Mouse (Mus musculus): ENCODE measurements at regions not wholly inside any gene's neighbourhood (a gene's known extent, or its start where the extent isn't known, plus 50 kb on each side); places are given as distances from the start of the nearest gene placed in this dataset.

DNA sequence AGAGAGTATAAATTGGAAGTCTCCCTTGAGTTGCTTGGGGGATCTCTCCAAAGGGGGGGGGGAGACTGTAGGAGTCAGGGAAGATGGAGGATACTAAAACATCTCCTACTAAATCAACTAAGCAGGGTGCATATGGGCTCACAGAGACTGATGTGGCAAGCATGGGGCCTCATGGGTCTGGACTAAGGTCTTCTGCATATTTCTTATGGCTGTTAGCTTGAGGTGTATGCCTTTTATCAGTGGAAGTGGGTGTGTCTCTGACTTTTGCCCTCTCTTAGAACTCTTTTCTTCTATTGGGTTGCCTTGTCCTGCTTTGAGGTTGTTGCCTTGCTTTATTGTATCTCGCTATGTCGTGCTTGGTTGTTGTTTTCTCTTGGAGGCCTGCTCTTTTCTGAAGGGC lies 150.1 kb upstream of the Sel1l start:
- DNase-seq = no peak
- intact Hi-C loops (cut with DNase I) = no loop called here

DNA sequence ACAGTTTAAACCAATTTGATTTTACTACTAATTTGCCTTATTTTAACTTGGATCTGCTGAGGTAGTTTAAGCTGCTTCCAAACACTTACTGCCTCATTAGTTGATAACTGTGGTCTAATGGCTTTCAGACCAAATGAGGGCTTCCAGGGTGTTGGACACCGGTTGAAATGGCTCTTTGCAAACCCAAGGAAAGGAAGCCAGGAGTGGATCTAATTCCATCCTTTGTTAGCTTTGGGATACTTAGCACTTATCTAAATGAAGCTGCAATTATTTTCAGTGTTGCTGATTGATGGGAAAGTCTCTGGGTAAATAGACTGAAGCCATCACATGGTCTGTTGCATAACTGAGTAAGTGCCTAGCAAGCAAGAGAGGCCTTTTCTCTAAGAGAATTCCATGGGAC lies 148.4 kb upstream of the Sel1l start:
- intact Hi-C loops (cut with DNase I) = no loop called here
- no peak for DNase-seq

DNA sequence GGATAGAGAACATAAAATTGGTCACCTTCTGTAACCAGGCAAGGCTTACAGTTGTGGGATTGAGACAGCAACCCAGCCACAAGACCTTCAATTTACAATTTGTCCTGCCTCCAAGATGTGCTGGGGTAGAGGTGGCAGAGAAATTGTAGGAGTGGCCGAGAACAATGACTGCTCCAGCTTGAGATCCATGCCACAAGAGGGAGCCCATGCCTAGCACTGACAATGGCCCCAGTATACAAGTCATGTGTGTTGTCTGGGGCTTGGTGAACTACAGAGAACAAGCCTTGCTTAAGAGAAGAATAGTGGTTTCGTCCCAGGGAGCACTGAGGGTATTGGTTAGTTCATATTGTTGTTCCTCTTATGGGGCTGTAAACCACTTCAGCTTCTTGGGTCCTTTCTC lies 146.6 kb upstream of the Sel1l start:
- DNase-seq = no peak
- intact Hi-C loops (cut with DNase I) = no loop called here

DNA sequence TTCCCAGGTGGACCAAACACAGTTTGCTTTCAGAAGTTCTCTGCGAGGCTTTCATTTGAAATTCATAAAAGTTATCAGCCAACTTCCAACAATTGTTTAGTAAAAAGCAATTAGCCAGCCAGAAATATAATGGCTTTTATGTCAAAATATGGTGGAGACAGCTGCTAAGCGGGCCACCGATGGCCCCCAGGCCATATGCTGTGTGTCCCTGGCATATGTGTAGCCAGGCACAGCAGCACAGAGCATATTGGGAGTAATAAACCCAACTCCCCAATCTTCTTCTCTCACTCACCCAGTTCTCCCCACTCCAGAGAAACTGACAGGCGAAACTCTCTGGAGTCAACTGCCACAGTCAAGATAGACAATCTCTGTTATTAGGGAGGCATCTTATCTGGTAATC lies 137.5 kb upstream of the Sel1l start:
- intact Hi-C loops (cut with DNase I) = no loop called here
- DNase-seq = no peak

DNA sequence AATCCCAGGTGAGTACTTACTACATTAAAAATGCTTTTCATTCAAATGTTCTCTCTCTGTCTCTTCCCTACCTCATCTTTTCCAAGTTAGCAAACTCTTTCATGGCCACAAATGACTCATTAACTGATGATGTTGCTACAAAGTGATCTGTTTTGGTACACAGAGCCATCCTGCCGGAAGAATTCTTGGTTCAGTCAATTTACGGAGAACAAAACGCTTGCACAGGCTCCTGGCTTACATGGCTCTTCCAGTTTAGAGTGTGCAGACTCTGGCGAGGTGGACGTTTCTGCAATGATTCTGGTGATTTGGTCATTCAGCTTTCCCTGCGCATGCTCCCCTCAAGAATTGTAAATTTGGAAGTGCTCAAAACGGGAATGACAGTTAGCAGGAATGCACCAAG lies 131.4 kb upstream of the Sel1l start:
- intact Hi-C loops (cut with DNase I) = no loop called here
- DNase-seq = no peak

DNA sequence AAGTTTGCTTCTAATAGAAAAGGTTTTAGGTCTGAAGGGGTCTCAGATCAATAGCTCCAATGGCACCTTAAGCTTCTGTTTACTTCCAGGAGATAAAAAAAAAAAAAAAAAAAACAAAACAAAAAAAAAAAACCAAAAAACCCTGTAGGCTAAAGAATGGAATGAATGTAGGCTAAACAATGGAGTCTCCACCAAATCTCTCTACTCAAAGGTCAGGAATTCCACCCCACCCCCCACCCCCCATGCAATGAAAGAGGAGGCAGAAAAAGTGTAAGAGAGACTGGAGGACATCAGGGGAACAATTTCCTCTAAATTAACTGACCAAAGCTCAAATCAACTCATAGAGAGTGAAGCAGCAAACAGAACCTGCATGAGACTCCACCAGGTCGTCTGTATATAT lies 122.1 kb upstream of the Sel1l start:
- DNase-seq = no peak
- intact Hi-C loops (cut with DNase I) = no loop called here

DNA sequence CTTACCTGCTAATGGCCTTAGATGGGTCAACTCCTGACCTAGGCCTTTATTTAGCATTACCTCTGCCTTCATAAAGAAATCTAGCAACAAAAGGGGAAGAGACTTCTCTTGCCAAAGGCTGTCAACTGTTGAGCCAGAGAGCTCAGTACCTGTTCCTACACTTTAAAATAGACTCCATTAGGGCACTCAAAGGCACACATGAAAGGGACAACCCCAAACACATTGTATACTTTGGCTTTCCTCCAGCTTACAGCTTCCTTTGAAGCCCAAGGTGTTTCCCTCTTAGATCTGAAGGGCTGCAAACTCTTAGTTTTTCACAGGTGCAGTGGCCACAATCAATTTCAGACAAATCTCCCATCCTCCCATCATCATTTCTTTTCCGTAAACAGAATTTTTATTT lies 117.0 kb upstream of the Sel1l start:
- intact Hi-C loops (cut with DNase I) = no loop called here
- no peak for DNase-seq

DNA sequence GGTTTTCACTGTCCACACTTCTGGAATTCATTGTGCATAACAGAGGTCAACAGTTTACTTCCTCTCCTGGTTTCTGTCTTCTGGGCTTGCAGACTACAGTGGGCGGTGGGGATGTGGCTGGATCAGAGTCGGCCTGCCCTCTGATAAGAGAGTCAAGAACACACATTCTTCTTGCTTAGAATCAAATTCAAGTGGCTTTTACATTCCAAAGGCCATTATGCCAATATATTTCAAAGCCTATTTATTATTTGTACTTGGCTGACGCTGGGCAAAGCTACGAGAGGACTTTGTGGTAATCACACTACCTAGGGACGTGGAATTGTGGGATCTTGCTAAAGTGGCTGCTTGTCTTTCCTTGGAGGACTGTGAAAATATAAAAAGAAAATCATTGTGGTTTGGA lies 114.3 kb upstream of the Sel1l start:
- no peak for DNase-seq
- intact Hi-C loops (cut with DNase I) = no loop called here

DNA sequence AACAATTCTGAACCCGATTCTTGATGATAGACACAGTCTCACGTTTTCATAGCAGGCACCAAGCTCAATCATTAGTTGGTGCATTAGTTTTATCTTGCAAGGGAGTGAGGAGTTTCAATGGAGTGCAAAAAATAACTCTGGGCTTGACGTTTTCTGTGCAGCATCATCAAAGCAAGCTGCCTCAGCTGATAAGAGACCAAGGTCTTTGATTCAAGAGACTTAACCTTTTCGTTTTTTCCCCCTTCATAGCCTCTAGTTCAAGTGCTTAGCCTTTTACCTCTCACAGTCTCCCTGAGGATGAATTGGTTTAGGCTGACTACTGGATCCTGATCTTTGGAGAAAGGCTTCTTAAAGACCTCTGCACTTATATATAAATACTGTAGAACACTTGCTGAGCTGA lies 109.1 kb upstream of the Sel1l start:
- intact Hi-C loops (cut with DNase I) = no loop called here
- DNase-seq = no peak

DNA sequence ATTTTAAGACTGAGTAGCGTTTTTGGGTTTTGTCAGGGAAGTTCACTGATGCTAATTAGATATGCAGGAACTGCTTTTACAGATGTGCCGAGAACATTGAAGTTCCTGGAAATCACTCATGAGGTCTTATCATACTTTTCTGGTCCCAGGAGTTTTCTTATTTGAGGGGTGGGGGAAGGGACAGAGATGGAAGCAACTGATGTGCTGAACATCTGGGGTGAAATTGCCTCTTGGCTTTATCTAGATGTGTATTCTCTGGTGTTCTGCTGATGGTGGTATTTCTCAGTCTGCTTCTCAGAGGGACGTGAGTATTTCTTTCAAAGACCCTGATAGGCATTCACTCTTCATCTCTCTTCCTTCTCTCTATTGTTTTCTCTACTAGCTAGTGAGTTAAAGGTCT lies 107.5 kb upstream of the Sel1l start:
- intact Hi-C loops (cut with DNase I) = no loop called here
- DNase-seq = no peak

DNA sequence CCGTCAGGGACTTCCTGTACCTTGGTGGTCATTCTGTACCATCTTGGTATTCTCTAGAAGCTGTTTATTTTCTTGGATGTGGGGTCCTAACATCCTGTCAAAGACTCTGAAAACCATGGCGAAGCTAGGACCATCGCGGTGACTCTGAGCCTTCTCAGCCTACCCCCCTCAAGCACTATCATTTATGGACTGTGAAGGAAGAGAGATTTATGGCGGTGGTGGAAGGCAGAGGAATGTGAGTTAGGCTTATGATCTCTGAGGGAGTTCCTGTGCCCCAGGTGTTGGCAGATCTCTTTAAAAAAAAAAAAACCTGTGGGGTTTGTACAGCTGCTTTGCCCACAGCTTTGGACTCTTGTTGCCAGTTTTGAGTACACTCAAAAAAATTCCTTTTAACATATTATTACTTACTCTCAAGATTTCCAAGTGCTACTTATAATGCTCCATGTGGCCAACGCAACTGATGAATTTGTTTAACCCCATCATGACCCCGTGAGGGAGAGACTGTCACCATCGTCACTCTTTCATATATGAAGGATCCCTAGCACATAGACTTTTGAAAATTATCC lies 99.7 kb upstream of the Sel1l start:
- no peak for DNase-seq
- intact Hi-C loops (cut with DNase I) = no loop called here

DNA sequence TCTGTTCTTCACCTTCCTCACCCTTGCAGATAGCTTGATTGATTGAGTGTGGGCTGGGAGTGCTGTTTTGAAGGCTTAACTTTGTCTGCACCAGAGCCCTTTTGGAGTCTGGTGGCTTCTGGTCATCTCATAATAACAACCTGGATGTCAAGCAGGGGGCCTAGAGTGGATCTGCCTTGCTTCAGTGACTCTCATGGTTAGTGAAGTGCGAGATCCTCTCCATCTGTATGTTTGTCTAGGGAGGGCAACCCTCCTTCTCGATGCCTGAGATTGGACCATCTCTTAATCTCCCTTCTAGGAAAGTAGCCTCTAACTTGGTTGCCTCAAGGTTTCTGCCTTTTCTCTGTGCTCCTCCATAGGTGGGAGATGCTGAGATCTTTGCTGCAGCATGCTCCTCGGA lies 99.0 kb upstream of the Sel1l start:
- no peak for DNase-seq
- intact Hi-C loops (cut with DNase I) = no loop called here

DNA sequence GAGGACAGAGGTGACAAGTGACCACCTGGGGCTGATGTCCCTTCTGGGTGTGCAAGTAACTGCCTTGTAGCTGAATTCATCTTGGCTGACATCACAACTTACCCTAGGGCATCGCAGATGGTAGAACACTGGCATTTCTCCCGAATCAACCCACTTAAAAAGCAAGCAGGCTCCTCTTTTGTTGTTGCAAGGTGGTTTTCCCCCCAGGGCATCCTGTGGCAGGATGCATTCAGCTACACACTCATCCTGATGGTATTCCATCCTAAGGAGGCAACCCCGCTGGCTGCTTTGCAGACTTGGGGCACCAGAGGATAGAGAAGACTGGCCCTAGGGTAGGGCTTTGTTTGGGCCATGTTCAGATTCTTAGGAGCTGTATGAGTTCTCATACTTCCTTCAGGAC lies 97.6 kb upstream of the Sel1l start:
- DNase-seq = no peak
- intact Hi-C loops (cut with DNase I) = no loop called here

DNA sequence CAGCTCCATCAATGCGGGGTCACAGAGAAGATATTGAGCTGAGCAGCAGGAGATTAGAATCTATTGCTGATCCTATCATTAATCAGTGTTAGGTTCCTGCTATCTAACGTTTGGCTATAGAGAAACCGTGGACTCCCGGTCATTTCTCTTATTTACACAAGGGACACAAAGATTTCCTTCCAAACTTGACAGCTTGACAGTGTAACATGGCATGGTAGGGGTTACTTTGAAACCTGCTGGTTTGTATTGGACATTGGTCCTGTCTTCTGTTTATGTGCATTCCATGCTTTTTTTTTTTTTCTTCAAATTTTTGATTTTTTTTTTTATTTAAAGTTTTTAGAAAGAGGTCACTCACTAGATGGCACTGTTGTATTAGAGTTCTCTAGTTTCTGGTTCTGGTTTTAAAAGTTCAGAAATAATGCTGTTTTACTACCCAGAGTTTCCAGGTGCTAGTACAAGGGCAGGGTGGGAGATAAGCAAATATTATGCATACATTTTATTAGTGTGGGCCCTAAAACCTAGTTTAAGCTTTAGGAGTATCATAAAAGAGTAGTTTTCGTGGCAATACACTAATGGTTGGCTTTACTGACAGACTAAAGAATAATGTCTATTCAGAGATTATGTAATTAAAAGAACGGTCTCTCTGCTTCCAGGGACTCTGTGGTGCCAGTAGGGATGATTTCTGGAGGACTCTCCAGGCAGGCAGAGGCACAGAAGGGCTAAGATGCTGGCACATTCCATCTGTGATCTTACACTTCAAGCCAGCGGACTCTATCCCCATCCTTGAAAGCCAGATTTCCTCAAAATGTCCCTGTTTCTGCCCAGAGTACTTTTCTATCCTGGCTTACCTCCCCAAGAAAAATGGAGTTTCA lies 83.8 kb upstream of the Sel1l start:
- no peak for DNase-seq
- intact Hi-C loops (cut with DNase I) = no loop called here

DNA sequence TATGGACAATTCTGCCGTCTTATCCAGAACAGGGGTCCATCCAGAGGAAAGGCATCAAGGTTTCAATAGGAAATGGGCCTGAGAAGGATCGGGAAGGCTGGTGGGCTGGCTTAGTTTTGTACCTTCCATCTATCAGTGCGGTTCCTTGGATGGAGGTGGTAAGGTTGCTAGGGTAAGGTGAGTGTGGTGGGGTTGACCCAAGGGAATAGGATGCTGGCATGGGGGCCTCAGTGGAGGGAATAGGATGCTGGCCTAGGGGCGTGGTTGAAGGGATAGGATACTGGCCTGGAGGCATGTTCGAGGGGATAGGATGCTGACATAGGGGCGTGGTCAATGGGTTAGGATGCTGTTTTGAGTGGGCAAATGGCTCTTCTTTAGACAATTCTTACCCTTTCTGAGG lies 82.6 kb upstream of the Sel1l start:
- DNase-seq = no peak
- intact Hi-C loops (cut with DNase I) = no loop called here

DNA sequence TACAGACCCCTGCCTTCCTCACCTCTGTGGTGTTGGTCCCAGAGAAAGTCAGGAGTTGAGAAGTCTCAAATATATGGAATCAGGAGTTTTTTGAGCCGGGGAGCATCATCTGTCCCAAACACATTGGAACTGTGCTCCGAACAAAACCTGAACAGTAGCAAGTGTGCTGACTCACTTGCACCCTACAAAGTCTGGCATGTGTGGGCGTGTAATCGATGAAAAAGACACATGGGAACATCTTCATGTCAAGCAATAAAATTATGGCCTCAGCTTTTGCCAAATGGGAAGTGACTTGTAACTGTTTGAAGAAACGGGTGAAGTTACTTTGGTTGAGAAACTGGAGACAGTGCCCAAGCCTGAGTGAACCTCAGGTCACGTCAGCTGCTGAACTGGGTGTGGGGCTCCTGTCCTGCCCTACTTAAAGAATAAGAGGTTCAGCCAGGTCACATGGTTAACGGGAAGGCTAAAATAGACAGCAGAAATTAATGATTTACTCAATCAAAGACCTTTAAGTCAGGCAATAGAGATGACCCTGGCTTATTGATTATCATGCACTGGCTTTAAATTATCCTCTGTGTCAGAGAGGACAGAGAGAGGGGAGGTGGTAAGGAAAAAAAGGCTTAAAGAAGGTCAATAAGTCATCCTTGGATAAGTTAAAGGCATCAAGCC lies 80.6 kb upstream of the Sel1l start:
- intact Hi-C loops (cut with DNase I) = no loop called here

DNA sequence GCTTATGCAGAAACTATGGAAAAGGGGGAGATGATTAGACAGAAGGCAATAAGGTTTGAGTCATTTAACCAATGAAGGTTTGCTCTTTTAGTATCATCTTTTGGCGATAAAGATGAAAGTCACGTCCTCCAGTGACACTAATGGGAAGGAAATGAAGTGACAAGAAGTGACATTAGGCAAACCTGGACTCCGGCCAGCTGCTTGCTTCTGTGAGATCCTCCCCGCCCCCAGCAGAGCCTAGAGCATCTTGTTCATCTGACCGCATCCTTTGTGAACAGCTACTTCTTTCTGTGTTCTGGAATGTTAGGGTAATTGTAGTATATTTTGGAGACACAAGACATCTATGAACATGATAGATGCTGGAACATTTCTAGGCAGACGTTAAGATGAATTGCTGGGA lies 78.6 kb upstream of the Sel1l start:
- DNase-seq = no peak
- intact Hi-C loops (cut with DNase I) = no loop called here

More for the DNA sequence above, 80.6 kb upstream of the Sel1l start:
- DNase-seq = no peak

DNA sequence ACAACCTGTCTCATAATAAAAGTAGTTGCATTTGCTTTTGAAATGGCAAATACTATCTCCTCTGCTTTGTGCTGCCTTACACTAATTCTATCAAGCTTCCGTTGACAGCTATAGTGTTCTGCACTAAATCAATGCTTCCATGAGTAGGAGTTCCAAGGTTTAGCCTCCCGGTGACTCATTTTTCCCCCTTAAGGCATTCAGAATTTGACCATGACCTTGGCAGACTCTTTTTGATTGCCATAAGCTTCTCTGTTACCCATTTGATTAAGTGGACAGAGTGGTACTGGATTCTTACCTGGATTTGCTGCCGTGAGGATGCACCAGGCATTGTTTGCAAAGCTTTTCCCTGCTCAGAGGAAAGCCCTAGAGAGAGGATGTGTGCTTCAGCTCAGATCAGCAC lies 66.5 kb upstream of the Sel1l start:
- no peak for DNase-seq
- intact Hi-C loops (cut with DNase I) = no loop called here

DNA sequence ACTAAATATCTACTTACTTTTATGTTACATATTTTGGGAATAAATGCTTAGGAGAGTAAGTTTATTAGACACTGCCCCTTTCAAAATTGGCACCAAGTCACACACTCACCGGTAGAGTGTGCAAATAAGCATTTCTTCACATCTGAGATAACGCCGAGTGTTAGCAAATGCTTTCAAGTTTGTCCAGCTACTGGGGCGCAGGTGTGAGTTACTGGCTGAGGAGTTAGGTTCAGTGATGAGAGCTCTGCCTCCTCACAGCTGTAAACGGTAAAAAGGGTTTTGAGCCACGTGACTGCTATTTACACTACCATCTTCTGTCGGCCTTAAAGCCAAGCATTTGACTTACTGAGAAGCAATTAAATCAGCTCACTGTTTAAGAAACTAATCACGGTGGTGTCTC lies 61.6 kb upstream of the Sel1l start:
- intact Hi-C loops (cut with DNase I) = no loop called here
- no peak for DNase-seq
